ENCODE assay signal across 9 mouse cellular contexts in the genomic region with DNA sequence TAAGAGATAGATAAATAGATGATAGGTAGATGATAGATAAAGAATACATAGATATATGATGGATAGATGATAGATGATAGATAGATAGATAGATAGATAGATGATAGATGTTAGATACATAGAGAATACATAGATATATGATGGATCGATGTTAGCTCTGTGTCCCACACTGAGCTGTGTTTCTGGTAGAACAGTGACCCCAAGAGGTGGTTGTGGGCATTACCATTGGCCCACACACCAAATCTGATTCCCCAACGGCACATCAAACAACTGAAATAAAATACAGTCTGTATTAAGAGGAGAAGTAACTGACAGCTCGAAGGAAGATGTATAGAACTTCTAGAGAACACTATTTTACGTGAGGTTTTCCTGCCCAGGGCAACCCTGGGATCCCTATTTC. TPM values are rescaled to one million over a fixed set of nuclear protein-coding genes. Genes with fewer than 3 reads are reported as not detected.
DNase-seq lines count a peak whose midpoint lies in the region; ATAC-seq and TF ChIP-seq lines count a peak whose summit lies in the region.
"Had no signal": no experiment of that assay in that cellular context is flagged by ENCODE, and none has a peak within 500 bp of the region (broad histone marks: within the 10 kb centered on the region; RNA-seq: fewer than 3 reads in every experiment).

No protein-coding gene starts in this region.

- peak; percentile 65 for TF ChIP-seq CTCF in heart, postnatal 0 days (IDR thresholded peaks at IDR 0.05; ENCODE audit: low read depth)
- peak; percentile 100 for TF ChIP-seq CTCF in layer of hippocampus, adult 2 months (conservative IDR thresholded peaks at IDR 0.05)

- no peaks in the 10 kb centered on the region for H3K27me3 ChIP-seq in heart, postnatal 0 days (ENCODE audit: control insufficient read depth, insufficient read depth, low read length)
- 0 out of 2 replicates have a peak, but pooled peaks cover 10% of the 10 kb centered on the region for H3K27me3 ChIP-seq in heart, embryonic 10.5 days (ENCODE audit: insufficient read depth, poor library complexity, severe bottlenecking)
- H3K27me3 ChIP-seq: neural tube, embryonic 12.5 days had no signal

- no peak overlapping the region for H3K4me2 ChIP-seq in heart, postnatal 0 days (ENCODE audit: low read depth, low read length)
- H3K4me2 ChIP-seq: neural tube, embryonic 12.5 days had no signal

- WGBS in heart, postnatal 0 days, result 21% methylated on average over 4 of the region's 4 CpGs
- WGBS in heart, embryonic 10.5 days, result 31% methylated on average over 4 of the region's 4 CpGs

- DNase-seq in heart, postnatal 0 days (ENCODE audit: low spot score), result no peak
- DNase-seq in heart, embryonic 10.5 days (ENCODE audit: low spot score), result no peak
- DNase-seq in 416B (ENCODE audit: low read depth), result peak; percentile 51
- DNase-seq in T-cell, adult 2 months (ENCODE audit: low spot score), result peak; percentile 42
- DNase-seq in embryo, embryonic 11 days, result peak; percentile 34
- peak; percentile 40 to 72 for DNase-seq in layer of hippocampus, adult 2 months (ENCODE audit: low spot score in 2 of 2)

- no peak overlapping the region for H3K4me3 ChIP-seq in heart, postnatal 0 days (ENCODE audit: low read depth, low read length)
- H3K4me3 ChIP-seq in heart, embryonic 10.5 days, result no peak overlapping the region
- H3K4me3 ChIP-seq in layer of hippocampus, adult 2 months, result no peak overlapping the region
- H3K4me3 ChIP-seq: neural tube, embryonic 12.5 days had no signal

- H3K9ac ChIP-seq in heart, postnatal 0 days (replicated peaks; ENCODE audit: low read depth, low read length), result no peak overlapping the region
- H3K9ac ChIP-seq: neural tube, embryonic 12.5 days had no signal

- no peak for ATAC-seq in heart, postnatal 0 days (ENCODE audit: insufficient read depth, low read depth)
- ATAC-seq in megakaryocyte-erythroid progenitor cell, adult 5-6 weeks (replicated peaks; ENCODE audit: low FRiP score, low TSS enrichment, poor library complexity, severe bottlenecking), result peak; percentile 68; the same call in 1 of the 2 replicates
- no peak for ATAC-seq in erythroid progenitor cell, adult 5-6 weeks (replicated peaks; ENCODE audit: low FRiP score, poor library complexity, severe bottlenecking)

- H3K36me3 ChIP-seq in heart, postnatal 0 days (replicated peaks; ENCODE audit: control insufficient read depth, insufficient read depth, low read length), result no peaks in the 10 kb centered on the region
- no peaks in the 10 kb centered on the region for H3K36me3 ChIP-seq in heart, embryonic 10.5 days
- H3K36me3 ChIP-seq: neural tube, embryonic 12.5 days had no signal

- H3K9me3 ChIP-seq in heart, postnatal 0 days (replicated peaks; ENCODE audit: control insufficient read depth, low read length), result no peaks in the 10 kb centered on the region
- H3K9me3 ChIP-seq in heart, embryonic 10.5 days, result no peaks in the 10 kb centered on the region
- H3K9me3 ChIP-seq: neural tube, embryonic 12.5 days had no signal

- no peak overlapping the region for H3K27ac ChIP-seq in heart, postnatal 0 days (ENCODE audit: low read depth)
- H3K27ac ChIP-seq in heart, embryonic 10.5 days, result no peak overlapping the region
- H3K27ac ChIP-seq in layer of hippocampus, adult 2 months, result no peak overlapping the region
- H3K27ac ChIP-seq: neural tube, embryonic 12.5 days had no signal

- no peaks in the 10 kb centered on the region for H3K4me1 ChIP-seq in heart, postnatal 0 days (ENCODE audit: control insufficient read depth, insufficient read depth)
- no peaks in the 10 kb centered on the region for H3K4me1 ChIP-seq in heart, embryonic 10.5 days
- H3K4me1 ChIP-seq: neural tube, embryonic 12.5 days had no signal

- TF ChIP-seq EP300 in heart, postnatal 0 days (IDR thresholded peaks at IDR 0.05; ENCODE audit: low read depth), result no peak

RNA-seq across cellular contexts. Expression of a gene that starts 29.9 kb away (rescaled TPM):
- total RNA-seq in heart, postnatal 0 days (2014; rRNA removed; ENCODE audit: low replicate concordance), result 50.8 and 52.4 TPM in 2 replicates
- 36.0 and 37.7 TPM in 2 replicates for polyA plus RNA-seq in heart, postnatal 0 days (2015; fragmentation: Nextera tagmentation; extraction: Ambion mirVana)
- polyA plus RNA-seq in heart, embryonic 10.5 days (2016; fragmentation: Nextera tagmentation; extraction: Ambion mirVana), result 72.2 and 73.5 TPM in 2 replicates
- total RNA-seq in layer of hippocampus, adult 2 months (2021), result 100 to 1,000 TPM; 140 to 165 TPM
- total RNA-seq in megakaryocyte-erythroid progenitor cell, adult 5-6 weeks (2014; fragmentation: Nextera tagmentation), result 4.1 and 5.4 TPM in 2 replicates
- total RNA-seq in megakaryocyte-erythroid progenitor cell, adult 5-6 weeks (2017), result 6.9 and 8.5 TPM in 2 replicates
- total RNA-seq in erythroid progenitor cell, adult 5-6 weeks (2015; ENCODE audit: low replicate concordance), result 6.3 TPM in 1 of 2 replicates, not detected in the other
- 1.0 and 21.4 TPM in 2 replicates for total RNA-seq in erythroid progenitor cell, adult 5-6 weeks (2017; ENCODE audit: low replicate concordance)

Comparison
In these comparisons a context has a peak if more than half of its experiments do, and no peak if none do; other contexts are left out.
1. DNase-seq: peak in 416B (single experiment), T-cell, adult 2 months (single experiment), embryo, embryonic 11 days (single experiment) and layer of hippocampus, adult 2 months (2 of 2); none in heart, postnatal 0 days (single experiment) and heart, embryonic 10.5 days (single experiment).